Mouse (Mus musculus): ENCODE data around the gene Cpeb2.

Gene Cpeb2

DNA sequence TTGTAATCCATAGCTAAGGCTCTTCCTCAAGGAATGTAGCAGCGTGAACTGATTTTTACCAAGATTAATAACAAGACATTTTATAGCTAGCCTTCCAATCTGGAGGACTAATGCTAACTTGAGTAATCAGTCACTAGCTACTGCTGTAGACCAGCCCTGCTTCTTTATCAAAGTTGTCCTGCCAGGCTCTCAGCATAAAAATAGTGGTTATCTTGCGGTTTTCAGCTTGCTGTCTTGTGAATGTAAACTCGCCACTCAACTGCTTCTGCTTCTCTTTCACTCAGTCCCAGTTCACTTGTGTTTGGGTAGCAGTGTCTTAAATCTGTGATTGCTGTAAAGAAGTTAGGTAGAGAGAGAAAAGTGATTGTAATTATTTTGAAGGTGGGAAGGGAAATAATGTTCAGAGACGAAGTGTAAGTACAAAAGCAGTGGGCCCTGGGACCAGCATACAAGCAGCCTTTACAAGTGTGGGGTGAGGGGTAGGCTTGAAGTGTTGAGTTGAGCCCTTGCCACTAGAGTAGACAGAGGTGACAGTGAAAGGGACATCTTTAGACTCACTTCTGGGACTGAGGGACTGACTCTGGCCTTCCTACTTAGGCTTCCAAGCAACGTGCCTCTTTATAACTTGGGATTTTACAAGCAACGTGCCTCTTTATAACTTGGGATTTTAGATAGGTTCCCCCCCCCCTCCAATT, 6.3 kb downstream of the Cpeb2 start:
- no peak for DNase-seq

DNA sequence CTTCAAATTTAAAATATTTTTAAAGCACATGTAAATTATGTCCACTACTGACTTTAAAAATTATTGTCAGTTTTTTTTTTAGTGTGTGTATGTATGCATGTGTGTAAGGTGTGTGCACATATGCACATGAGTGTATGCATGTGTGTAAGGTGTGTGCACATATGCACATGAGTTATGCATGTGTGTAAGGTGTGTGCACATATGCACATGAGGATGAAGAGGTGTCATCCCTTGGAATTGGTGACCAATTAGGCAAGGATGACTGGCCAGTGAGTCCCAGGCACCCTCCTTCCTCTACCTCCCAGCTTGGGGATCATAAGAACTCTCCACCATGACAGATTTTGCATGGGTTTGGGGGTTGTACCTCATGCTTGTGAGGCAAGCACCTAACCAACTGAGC, 7.8 kb downstream of the Cpeb2 start:
- DNase-seq, result no peak

- DNase-seq, result no peak
These were observed 13.3 kb downstream of the Cpeb2 start for GRCm38 (mm10) chr5:43246236-43246635.

DNA sequence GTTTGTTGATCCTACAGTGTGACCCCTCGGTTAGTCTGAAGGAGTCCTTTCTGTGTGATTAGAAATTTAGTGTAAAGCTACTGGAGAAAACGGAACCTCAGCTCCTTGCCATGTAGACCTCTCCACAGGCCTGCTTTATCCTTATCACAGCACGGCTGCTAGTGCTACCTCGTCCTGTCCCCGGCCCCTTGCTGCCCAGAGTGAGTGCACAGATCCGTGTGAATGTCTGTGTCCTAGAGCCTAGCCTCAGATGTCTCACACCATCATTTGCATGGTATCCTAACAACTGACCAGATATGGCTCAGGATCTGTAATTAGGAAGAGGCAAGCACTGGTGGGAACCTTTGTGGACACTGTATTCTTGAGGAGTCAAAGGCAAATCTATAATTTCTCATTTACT, 14.0 kb downstream of the Cpeb2 start:
- DNase-seq, result no peak

- no peak for DNase-seq
These were observed 15.0 kb downstream of the Cpeb2 start for GRCm38 (mm10) chr5:43248001-43248430.

DNA sequence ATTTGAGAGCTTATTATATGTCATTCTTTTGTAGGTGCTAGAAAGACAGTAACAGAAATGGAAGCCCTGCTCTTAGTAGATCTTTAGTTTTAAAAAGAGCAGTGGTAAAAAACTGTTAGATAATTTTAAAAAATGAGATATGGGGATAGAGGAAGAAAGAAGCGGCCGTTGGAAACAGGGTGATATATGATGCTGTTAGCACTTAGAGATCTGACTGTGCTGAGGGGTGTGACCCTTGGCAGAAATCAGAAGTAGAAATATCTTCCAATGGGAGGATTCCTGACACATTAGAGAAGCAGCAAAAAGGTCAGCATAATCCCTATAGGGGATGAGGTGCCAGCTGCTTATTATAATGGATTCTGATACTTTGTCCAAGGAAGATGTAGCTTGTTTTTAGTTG, 24.5 kb downstream of the Cpeb2 start:
- DNase-seq, result no peak

DNA sequence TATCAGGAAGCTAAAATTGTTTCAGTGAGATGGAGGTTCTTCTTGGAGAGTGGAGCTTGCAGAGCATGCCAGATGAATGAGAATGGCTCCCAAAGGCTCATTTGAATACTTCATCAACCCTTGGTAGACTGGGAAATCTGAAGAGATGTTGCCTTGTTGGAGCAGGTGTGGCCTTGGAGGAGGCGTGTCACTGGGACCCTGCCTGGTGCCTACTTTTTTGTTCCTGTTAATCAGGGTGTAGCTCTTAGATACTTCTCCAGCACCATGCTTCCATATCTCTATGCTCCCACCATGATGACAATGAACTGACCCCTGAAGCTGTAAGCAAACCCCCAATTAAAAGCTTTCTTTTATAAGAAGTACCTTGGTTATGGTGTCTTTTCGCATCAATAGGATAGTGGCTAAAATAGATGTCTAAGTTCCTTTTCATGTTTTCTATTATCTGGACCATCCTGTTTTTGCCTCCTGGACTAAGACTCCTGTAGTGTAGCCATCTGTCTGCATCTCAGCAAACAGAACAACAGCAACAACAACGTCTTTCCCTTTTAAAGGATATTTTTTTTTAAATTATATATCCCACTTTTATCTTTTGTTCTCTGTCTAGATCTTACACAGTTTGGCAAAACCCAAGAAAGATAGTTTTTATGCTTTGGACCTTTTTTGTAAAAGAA, 25.6 kb downstream of the Cpeb2 start:
- peak; percentile 75 for DNase-seq

GRCm38 (mm10) chr5:43261814-43262213, 28.8 kb downstream of the Cpeb2 start:
- no peak for DNase-seq

DNA sequence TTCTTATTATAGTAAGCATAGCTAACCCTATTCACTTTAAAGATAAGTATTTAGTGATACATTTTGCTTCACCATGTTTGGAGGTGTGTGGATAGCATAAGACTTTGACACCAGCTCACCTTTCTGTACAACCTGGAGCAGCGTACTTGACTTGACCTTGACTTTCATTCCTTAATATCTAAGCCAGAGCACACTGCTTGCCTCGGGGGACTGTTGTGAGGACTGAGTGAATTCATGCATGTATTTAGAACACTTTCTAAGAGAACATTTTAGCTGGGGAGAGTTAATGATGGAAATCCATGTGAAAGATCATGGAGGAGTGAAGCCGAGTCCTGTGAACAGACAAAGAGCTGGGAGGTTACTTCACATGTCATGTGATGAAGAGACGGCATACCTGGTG, 31.0 kb downstream of the Cpeb2 start:
- DNase-seq, result no peak

DNA sequence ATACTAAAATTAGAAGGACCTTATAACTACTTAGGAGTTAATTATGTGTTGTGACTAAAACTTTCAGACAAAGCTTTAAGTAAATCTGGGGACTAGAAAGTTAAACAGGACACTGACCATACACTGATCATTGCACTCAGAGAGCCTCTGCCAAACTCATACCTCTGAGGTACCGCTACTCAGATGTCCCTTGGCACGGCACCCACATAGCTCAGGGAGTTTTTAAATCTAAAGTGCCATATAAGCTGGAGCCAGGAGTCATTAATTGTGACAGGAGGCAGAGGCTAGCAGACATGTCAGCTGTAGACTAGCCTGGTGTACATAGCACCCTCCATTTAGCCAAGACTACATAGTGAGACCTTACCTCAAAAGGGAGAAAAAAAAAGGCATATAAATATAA, 31.7 kb downstream of the Cpeb2 start:
- peak; percentile 61 for DNase-seq

DNA sequence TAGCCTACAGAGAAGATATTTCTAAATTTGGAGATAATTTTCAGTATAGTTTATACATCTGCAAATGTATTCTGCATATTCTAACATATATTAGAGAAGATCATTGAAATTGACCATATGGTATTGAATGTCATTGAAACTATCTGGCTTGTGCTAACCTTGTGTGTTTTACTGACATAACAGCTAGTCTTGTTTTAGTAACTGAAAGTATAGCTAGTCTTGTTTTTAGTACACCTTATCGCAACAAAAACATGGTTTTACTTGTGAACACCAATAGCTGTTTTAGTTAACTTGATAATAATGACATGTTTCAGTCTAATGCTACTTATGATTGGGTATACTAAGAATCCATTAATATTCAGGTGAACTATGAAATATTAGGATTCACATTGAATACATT, 45.0 kb downstream of the Cpeb2 start:
- DNase-seq, result no peak

DNA sequence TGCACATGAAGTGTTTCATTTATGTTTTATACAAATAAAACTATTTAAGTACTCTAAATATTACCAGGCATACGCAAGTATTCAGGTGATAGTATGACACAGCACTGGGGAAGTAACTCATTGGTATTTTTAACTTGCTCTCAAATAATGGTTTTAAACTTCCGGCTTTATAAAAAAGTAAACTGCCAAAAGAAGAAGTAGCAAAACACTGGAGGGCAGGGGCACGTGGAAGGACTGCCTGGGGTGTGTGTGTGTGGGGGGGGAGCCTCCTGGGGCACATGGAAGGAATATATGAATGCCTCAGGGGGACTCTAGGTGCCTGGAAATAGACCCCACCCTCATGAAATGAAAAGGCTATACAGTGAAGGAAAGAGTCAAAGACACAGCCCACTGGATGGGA, 46.8 kb downstream of the Cpeb2 start:
- no peak for DNase-seq

- DNase-seq, result no peak
These were observed 52.8 kb downstream of the Cpeb2 start for GRCm38 (mm10) chr5:43285756-43286155.

DNA sequence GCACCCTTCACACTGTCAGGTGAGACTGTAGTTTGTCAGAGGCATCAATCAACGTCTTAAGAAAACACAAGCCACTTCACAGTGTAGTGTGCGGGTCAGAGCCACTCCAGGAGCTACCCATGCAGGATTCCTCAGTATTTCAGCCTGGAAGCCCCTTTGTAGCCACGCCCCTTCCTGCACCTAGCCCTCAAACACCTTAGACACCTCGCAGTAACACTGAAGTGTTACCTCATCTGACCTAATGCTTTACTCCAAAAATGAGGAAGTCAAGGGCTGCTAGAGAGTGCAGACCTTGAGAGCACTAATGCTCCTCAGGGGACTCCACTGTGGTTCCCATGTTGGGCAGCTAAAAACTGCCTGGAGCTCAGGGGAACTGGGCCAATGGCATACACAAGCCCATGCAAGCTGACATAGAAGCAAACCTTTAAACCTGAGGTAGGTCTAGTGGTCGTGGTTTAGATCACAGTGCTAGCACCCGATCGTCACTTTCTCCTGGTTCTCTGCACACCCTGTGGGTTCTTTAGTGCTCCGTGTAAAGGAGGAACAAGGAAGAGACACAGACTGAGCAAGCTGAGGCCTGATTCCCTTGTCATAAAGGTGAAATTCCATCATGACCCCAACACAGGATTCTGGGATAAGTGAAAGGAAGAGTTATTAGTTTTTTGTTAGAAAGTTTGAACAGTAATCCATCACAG, 56.9 kb downstream of the Cpeb2 start:
- no peak for DNase-seq

GRCm38 (mm10) chr5:43293136-43293535, 60.2 kb downstream of the Cpeb2 start:
- DNase-seq, result no peak

DNA sequence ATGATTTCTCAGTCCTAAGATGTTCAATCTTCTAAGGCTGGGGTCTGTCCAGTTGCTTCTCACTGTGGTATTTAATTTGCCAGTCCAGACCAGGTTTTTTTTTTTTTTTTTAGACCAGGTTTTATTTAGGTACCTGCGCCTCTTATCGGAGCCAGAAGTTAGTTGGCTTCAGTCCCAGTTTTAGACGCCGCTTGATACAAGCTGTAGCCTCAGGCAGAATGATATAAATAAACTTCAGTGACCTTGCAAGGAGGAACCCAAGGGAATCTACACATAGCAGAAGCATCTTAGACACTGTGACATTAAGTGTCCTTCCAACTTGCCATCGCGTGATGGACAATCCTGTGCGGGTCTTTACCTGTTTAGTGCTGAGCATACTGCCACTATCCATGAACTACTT, 64.5 kb downstream of the Cpeb2 start:
- peak; percentile 32 for DNase-seq

GRCm38 (mm10) chr5:43298975-43299374, 66.0 kb downstream of the Cpeb2 start:
- DNase-seq, result no peak

GRCm38 (mm10) chr5:43300076-43300475, 67.1 kb downstream of the Cpeb2 start:
- DNase-seq, result no peak

- DNase-seq, result no peak
These were observed 68.0 kb downstream of the Cpeb2 start for GRCm38 (mm10) chr5:43300979-43301378.

- peak; percentile 35 for DNase-seq
These were observed 70.5 kb downstream of the Cpeb2 start for GRCm38 (mm10) chr5:43303504-43303903.

DNA sequence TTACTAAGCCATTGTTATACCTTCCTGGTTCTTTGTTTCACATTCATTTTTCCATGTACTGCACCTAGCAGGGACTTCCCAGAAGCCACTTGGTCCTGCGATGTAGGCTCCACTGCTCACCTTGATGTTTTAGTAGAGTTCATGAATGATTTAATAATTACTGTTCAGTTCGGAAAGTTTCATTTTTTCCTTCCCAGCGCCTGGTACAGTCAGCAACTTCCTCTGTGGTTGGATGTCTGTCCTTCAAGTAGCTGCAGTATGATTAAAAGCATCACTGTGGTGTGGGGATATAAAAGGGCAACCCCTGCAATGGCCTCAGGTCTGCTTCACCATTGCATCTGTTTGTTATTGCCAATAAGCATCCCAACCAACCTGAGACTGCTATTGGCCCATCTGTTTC, 72.5 kb downstream of the Cpeb2 start:
- no peak for DNase-seq

DNA sequence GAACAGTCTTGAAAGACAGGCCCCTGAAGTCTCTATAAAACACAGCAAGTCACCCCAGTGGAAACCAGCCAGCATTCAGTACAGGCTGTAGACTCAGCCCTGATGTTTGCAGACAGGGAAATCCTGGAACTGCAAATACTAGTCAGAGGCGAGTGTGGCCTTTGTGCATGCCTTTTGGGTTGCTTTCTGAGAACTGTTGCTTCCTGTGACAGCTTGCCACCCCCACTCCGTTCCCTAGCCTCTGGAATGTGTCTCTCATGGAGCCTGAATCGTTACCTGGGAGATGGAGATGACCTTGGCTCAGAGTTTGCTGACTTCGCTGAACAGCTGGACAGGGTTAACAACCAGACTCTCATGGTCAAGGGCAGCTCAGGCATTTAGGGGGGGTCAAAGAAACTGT, 77.0 kb downstream of the Cpeb2 start:
- no peak for DNase-seq

DNA sequence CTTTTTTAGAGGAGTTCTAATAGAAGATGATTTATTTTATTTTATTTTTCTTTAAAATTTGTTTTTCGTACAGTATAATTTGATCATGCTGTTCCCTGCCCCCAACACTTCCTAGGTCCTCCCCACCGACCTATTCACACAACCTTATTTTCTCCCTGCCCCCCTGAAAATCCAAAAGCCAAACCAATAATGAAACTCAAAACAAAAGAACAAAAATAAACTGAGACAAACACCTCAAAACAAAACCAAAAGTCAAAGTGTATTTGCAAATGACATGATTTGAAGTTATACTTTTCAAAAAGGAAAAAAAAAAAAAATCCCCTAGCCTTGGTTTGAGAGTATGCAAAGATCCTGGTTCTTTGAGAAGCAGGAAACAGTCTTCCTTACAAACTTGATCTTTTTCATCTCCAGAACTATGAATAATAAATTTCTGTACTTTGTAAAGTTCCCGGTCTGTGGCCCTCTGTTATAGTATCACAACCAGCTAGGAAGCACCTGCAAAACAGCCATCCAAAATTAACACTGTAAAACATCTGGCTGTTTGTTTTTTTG, 91.4 kb downstream of the Cpeb2 start:
- no peak for DNase-seq

DNA sequence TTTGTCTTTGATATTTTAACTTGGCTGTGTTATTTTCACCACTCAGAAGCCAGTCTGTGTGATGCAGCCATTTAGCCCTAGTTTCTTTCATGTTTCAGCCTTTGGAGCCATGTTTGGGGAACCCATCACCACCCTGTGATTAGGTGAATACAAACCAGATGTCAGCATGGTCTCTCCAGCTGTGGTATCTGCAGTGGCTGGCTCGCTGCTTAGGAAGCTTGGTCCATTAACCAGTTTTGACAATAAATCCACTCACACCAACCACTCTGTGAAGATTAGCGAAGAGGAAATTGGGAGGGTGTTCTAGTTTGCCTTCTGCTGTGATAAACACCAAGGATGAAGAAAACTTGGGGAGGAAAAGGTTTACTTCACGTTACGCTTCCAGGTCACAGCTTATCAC, 92.6 kb downstream of the Cpeb2 start:
- no peak for DNase-seq
